Mouse (Mus musculus): ENCODE data around the gene Mamdc2.
A peak's percentile ranks its signal among the peaks of the same experiment; 100 is the strongest.

The Mamdc2 gene

DNA sequence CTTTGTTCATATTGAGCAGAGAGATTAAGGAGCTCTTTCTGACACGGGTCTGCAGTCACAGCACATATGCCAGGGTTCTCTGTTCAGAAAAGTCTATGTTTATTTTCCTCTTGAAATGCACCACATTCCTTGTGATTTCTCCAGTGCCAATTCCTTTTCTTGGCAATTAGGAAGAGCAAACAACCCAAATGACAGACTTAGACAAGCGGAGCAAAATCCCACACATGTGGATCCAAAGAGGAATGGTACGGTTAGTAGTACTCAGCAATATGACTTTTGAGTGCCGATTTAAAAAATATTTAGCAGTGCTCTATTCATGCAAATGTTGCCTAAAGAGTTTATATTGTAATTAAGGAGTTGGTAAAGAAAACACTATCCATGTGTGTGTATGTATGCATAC lies 87.7 kb downstream of the Mamdc2 start:
- DNase-seq (ENCODE audit: low read depth, low spot score): no peak

DNA sequence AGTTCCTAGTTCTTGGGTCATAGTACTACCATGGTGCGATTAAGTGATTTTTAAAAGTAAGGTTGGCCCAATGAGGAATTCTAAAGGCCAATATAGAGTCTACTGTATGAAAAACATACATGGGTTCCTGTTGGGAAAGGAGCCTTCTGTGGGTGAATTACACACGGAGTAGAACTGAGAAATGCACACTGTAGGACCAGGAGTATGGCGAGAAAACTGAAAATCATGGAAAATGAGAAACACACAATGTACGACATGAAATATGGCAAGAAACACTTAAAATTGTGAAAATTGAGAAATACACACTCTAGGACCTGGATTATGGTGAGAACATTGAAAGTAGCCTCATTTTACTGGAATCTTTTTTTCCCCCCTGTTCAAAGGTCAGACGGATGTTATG lies 91.0 kb downstream of the Mamdc2 start:
- no peak for DNase-seq (ENCODE audit: low read depth, low spot score)

DNA sequence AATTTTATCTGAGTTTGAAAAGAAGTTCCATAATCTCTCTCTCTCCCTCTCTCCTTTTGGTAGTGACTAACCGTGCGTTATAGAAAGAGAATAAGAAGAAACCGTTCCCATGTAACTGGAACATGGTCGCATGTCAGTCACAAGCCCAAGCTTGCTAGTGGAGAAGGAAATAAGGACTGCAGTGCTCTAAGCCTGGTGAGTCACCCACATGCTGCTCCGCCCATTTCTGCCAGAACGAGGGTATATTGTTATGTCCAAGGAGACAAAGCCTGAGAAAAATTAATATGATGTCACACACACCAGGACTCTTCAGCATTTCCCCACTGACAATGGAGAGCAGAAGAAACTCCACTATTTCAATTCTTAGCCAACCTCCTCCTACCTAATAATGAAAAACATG lies 93.5 kb downstream of the Mamdc2 start:
- DNase-seq (ENCODE audit: low read depth, low spot score): no peak

DNA sequence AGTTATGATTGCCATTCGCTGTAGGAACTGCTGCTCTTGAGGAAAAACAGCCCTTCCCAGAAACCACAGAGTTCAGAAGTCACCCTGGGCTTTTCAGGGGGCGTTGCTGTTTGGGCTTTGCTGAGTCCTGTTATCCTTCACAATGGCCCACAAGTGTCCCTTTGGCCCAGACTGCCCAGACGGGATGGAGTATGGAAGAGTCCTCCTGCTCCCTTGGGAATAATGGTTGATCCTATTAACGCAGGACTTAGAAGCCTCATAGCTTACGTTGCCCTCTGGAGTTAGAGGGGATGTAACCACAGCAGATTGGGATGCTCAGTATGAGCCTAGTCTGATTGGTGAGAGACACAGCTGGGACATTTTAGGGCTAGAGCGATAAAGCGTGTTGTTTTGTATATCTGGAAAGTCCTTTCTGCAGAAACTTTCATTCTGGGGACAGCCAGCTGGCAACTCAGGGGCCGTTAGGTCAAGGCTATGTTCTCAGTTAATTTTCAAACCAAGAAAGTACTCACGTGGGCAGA lies 94.3 kb downstream of the Mamdc2 start:
- no peak for DNase-seq (ENCODE audit: low read depth, low spot score)

DNA sequence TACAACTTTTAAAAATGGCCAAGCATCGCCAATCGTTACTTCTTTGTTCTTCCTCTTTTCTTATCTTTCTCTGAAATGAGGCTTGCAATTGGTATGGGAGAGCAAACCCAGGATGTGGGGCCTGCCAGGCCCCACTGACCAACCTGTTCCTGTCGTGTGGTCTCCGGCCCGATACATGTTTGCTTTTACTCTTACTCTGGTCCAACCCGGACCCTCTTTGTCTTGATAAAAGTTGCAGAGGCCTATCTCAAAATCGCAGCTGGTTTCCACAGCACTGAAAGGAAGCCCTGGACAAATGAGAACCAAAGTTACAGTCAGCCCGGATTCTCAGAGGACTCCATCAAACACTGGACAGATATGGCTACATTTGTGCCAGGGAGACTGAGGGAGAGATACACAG lies 95.1 kb downstream of the Mamdc2 start:
- no peak for DNase-seq (ENCODE audit: low read depth, low spot score)

DNA sequence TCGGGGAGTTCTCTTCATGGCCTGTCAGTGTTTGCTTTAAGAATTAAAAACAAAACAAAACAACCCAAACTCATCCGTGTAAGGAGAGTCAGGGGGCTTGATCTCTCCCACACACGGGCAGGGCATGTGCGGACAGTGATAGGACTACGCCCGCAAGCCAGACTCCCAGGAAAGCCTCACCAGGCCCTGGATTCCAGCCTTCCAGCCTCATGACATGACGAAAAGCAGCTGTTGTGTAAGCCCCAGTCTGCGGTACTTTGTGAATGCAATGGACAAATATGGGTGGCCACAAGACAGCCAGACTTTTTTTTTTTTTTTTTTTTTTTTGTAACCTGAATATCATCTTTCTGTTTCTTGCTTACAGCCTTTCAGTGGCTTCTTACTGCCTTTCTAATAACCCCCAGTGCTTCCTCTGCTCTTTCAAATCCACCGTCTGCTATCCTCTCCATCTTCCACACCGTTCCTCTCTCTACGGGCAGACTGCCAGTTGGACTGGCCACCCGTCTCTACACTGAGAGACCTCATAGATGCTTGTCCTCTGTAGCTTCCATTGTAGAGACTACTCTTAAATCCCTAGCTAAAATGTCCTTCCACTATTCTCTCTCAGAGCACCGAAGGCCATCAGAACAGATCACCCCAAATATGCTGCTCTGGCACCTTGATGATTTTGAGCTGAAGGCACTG lies 96.3 kb downstream of the Mamdc2 start:
- DNase-seq (ENCODE audit: low read depth, low spot score): no peak

DNA sequence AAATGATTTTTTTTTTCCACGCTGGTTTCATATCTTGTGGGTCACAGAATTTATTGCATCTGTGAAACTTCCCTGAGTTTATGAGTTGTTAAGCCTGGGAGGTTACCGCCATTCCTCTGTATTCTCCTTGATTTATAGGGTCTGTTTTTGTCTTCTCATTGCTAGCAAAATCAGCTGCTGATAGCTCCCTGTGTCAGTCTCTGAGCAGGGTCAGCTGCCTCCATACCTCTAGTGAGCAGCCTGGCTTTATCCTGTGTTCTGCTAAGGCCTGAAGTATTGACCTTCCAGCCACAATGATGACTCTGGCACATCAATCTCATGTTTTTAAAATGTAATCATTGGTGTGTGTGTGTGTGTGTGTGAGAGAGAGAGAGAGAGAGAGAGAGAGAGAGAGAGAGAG lies 98.3 kb downstream of the Mamdc2 start:
- DNase-seq (ENCODE audit: low read depth, low spot score): peak; percentile 16

DNA sequence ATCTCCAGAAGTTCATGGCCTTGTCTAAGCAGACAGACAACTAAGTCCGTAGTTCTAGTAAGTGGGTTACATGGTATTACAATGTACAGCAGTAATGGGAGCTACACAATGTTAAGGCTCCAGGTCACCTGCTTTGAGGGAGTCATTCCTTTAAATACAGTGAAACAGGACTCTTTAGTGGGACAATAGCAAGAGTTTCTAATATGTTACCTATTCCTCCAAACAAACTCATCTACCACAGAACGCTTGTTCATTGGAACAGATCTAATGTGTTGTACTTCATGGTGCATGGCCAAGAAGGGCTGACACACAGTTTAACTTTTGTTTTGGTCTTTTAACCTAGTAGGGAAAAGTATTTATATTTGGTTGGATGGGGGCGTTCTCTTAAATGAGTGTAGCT lies 105.5 kb downstream of the Mamdc2 start:
- DNase-seq (ENCODE audit: low read depth, low spot score): no peak

DNA sequence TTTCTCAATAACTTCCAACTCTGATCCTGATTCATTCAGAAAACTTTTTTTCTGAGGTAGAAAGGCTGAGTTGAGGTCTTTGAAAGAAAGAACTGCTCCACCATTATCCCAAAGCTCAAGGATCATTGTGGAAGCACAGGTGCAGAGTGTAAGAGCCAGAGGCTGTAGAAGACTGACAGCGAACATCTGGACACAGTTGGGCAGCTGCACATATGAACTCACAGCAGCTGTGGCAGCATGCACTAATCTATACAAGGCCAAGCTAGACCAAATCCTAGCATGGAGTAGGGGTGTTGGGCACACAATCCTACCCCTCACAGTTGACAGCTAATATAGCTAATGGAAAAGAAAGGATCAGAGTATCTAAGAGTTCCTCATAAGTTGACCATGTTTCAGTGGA lies 115.4 kb downstream of the Mamdc2 start:
- no peak for DNase-seq (ENCODE audit: low read depth, low spot score)

DNA sequence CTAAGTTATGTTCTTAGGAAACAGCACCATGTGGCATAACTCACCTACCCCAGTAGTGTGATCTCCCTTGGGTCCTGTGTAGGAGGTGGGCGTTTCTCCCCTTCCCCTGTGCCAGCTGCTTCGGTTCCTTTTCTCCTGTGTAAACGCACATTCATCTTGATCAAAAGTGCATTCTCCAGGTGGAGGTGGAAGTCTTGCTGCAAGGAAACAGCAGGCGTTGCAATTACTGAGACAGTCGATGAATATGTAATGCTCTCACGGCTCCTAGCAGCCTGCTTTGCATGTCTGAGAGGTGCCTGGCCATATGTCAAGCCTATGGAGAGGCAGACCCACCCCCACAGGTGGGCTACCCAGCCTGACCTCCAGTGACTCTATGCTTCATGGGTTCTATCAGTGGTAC lies 117.4 kb downstream of the Mamdc2 start:
- DNase-seq (ENCODE audit: low read depth, low spot score): no peak

DNA sequence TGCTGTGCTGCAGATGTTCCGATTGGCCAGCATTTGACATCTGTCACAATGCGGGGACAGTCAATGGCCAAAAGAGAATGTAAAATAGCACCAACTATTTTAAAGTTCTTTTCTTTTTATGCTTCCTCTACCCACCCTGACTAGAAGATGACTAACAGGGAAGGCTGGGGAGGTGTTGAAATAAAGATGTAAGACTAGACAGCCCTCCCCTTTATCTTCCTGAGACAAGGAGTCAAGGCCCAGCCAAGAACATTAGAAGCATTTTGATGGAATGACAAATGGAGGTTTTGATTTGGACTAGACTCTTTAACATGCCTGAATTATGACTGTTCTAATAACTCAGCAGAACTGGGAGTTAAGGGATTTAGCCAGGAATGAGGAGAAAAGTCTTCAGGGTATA lies 118.9 kb downstream of the Mamdc2 start:
- no peak for DNase-seq (ENCODE audit: low read depth, low spot score)

DNA sequence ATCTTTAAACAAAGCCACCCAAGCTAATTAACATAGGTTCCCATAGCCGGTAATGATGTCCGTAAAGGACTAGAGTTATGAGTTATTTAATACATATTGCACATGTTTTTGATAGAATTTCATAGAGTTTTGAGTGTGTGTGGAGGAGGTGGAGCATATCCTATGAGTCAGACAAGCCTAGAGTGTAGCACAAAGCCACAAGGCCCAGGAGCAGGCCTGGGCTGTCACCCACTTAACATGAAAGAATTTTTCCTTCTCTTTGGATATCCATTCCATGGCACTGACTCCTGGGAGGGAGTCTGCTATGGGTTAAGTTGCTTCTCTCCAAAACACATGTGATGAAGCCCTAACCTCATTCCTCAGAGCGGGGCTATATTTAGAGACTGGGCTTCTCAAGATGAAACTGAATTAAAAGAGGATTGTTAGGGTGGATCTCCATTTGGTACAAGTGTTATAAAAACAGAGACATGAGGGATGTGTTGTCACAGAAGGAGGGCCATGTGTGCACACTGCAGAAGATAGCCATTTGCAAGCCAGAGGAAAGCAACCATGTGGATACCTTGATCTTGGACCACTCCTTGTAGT lies 121.1 kb downstream of the Mamdc2 start:
- DNase-seq (ENCODE audit: low read depth, low spot score): no peak

DNA sequence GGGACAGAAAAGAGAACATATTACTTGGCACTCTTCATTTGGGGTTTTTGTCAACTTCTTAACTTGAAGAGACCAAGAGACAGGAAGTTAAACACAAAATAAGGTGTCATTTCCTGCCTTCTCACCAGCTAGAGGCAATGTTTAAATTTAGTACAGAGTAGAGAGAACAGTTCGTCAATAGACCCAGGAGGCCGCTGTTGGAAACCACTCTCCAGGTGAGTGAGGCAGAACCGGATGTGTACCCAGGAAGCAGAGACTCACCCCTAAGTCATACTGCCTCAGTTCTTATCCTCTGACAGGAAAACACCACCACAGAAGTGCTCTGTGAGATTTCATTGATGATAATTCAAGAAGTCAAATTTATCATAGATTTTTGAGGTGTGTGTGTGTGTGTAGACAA lies 125.1 kb downstream of the Mamdc2 start:
- no peak for DNase-seq (ENCODE audit: low read depth, low spot score)

DNA sequence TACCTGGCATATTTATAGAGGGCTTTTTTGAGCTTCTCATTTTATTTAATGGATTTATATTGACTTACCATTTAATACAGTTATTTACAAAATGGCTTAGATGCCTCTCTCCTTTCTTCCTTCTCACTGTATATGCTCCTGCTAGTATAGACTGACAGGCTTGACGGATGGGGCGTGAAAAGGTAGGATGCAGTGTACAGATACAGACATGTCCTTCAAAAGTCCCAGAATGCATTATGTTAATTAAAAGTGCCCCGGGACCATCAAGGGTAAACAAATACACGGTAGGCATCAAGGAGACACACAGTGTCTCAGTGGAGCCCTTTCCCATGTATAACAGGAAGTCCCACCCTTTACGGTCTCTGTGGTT lies 130.3 kb downstream of the Mamdc2 start:
- DNase-seq (ENCODE audit: low read depth, low spot score): no peak

DNA sequence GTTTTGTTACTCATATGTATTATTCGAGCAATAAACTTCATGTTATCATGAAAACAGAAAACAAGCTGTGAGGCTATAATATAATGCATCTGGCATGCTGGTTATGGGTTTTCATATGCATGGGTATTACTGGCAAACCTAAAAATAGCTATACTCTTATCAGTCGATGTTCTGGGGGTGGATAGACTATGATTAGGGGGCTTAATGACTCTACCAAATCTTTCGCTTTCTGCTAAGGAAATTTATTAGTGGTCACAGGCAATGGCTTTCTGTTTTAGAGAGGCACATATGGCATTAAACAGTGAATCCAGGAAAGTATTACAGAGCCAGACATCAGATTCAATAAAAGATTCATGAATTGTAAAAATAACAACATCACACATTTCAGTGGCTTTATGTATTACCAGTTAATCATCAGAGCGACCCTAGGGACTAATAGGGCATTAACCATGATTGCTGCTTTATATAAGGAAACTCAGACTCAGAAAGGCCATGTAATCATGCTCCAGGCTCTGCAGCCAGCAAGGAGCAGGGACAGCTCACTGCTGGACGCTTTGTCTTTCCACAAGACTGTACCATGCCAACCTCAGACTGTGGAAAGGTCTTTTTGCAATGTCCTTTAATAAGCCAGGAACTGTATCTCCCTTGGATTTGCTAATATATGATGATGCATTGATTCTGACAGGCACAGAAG lies 130.8 kb downstream of the Mamdc2 start:
- no peak for DNase-seq (ENCODE audit: low read depth, low spot score)

DNA sequence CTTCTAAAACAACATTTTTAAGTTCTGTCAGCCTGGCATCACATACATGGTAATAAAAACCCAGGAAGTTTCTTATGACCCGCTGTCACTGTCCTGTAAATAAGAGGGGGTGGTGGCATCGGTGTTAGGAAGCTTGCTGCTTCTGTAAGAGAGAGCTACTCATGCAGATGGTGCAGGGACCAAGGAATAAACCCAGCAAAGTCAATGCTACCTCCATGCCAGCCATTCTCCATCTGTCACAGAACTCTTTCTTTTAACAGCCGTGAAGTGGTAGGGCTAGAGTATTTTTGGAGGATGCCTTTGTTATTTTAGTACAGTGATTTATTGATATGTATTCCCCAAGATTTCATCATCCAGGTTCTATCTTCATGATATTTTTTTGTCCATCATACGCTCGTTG lies 131.4 kb downstream of the Mamdc2 start:
- DNase-seq (ENCODE audit: low read depth, low spot score): no peak

DNA sequence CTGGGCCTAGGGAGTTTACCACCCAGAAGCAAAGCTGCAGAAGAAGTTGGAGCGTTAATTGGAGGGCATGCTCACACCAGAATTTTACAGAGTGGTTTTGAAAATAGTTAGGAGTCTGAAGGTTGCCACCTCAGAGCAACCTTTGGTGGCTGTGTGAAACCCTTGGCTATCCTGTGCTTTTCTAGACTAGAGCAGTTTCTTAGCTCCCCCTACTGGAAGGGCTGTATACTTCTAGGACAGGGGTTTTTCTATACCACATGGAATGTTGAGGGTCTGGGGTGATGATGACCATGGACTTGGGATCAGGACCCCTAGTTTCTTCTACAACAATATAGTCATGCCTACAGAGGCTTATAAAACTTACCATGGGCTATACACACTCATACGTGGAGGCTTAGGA lies 138.3 kb downstream of the Mamdc2 start:
- DNase-seq (ENCODE audit: low read depth, low spot score): no peak

DNA sequence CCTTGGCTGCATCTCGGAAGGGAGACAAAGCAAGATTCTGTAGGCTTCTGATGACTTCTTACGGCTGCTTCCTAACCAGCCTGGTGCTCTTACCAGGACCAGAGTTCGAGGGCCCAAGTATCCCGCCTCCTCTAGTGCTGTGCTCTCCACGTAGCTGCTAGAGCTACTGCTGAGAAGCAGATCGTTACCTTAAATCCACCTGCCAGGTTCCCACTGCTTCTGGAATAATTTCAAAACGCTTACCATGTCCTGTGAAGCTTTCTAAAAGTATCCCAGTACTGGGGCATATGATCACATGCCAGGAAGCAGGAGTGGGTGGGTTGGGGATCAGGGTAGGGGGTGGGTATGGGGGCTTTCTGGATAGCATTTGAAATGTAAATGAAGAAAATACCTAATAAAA lies 141.6 kb downstream of the Mamdc2 start:
- DNase-seq (ENCODE audit: low read depth, low spot score): no peak

DNA sequence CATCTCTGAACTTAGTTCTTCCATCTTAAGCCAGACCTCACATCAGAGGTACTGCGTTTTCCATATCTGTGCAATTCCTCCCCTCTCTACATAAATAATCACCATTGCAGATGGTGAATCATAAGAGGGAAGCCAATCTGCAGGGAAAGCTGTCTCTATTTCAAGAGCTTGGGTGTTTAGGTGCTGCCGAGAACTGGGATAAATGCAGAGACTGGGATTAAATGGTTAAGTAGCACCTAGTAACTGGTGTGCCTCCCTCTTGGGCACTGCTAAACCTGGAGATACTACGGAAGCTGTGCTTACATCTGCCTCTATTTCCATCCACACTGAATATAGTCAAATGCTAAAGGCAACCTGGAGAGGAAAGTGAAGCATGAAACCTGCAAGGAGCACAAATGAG lies 148.3 kb downstream of the Mamdc2 start:
- no peak for DNase-seq (ENCODE audit: low read depth, low spot score)

DNA sequence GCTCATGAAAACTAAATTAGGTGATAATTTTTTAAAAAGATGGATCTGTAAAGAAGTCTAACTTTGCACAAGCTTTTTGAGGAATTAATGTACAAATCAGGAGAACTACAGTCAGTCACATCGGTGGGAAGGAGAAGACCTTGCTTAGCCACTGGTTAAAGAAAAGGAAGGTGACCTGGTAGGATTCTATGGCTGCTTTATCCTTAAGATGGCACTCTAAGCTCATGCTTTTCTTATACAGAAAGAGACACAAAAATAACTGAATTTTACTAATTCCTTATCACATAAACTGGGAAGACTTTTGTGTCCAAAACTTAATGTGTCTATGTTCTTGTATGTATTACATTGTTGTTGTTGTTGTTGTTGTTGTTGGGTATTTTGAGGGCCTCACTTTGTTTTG lies 149.3 kb downstream of the Mamdc2 start:
- no peak for DNase-seq (ENCODE audit: low read depth, low spot score)

DNA sequence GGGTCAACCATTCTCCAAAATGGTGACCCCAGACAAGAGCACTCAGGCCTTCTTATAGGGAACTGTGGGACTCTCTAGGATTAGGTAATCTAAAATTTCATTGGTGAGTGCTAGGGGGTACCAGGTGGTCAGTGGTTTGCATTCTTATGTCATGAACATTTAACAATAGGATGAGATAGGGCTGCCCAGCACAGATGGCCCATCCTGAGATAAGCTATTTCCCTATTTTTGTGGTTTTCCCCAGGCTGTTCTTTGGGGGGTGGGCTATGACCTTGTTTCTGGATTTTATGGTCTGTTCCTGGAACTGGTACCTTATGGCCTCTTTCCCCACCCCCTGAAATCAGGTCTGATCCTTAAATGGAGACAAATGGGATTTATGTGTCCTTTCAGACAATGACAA lies 151.1 kb downstream of the Mamdc2 start:
- no peak for DNase-seq (ENCODE audit: low read depth, low spot score)

DNA sequence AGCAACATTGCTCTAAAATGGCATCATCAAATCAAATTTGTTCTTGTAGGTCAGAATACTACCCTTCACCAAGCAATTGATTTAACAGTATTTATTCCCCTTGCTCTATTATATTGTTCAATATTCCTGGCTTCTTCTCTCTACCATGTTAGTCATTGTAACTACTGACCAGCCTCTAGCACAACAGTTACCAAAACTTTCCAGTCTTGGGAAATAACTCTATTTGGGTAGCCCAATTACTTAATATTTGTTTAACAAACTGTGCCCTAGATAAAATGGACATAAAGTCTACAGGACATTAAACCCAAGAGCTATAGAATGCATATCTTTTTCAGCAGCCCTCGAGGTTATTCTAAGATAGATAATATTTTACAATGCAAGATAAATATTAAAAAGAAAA lies 159.0 kb downstream of the Mamdc2 start:
- no peak for DNase-seq (ENCODE audit: low read depth, low spot score)
